Comparison of ENCODE assay signal across 8 mouse cellular contexts in the genomic region with DNA sequence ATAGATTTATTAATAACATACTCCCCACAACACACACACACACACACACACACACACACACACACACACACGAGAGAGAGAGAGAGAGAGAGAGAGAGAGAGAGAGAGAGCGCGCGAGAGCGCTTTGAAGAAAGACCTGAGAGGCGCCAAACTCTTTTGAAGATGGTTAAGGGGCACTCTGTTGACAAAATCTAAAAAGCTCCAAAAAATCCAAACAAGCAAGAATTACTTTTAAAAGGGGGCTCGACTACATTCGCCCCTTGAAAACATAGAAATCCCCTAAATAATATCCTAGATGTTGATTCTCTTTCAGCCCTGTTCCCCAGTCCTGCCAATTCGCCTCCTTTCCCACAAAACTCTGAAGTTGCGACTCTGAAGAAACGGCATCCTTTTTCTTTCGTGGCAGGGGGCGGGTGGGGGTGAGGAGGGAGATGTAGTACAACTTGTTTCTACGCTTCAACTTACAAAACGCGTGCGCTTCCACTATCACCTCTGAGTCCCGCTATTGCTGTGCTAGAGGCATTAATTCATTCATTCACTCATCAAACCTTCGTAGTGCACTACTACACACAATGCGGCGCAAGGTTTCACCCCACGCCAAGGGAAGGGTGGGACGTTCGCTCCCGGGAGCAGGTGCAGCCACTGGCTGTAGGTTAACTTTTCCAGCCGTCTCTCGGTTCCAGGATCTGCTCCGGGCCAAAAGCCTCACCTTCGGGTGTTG. TPM values are rescaled to one million over a fixed set of nuclear protein-coding genes. Genes with fewer than 3 reads are reported as not detected.
DNase-seq lines count a peak whose midpoint lies in the region; ATAC-seq lines count a peak whose summit lies in the region.

No protein-coding gene starts in this region.

- peak overlapping the region; percentile 98 for H3K4me3 ChIP-seq in embryonic facial prominence, embryonic 10.5 days
- peak overlapping the region; percentile 99 for H3K4me3 ChIP-seq in intestine, embryonic 15.5 days (replicated peaks)
- peak overlapping the region; percentile 99 for H3K4me3 ChIP-seq in neural tube, embryonic 12.5 days

- DNase-seq in retina, embryonic 14.5 days (ENCODE audit: low spot score), result peak; percentile 10
- no peak for DNase-seq in retina, postnatal 1 day
- DNase-seq in embryonic facial prominence, embryonic 10.5 days (ENCODE audit: low spot score), result no peak
- DNase-seq in layer of hippocampus, adult 9-11 months, result no peak
- no peak for DNase-seq in left cerebral cortex, postnatal 14 days (ENCODE audit: low spot score in 2 of 2)
- DNase-seq in spleen, postnatal 14 days (ENCODE audit: low spot score in 2 of 2), result no peak

- no peaks in the 10 kb centered on the region for H3K9me3 ChIP-seq in embryonic facial prominence, embryonic 10.5 days
- H3K9me3 ChIP-seq in intestine, embryonic 15.5 days, result no peaks in the 10 kb centered on the region
- H3K9me3 ChIP-seq in neural tube, embryonic 12.5 days, result no peaks in the 10 kb centered on the region

- peak overlapping the region; percentile 77 for H3K4me2 ChIP-seq in intestine, embryonic 15.5 days (replicated peaks)
- peak overlapping the region; percentile 76 for H3K4me2 ChIP-seq in neural tube, embryonic 12.5 days (replicated peaks)

- H3K9ac ChIP-seq in intestine, embryonic 15.5 days, result peak overlapping the region; percentile 77
- H3K9ac ChIP-seq in neural tube, embryonic 12.5 days, result peak overlapping the region; percentile 75

- peak overlapping the region; percentile 90 for H3K27ac ChIP-seq in embryonic facial prominence, embryonic 10.5 days (replicated peaks)
- peak overlapping the region; percentile 94 for H3K27ac ChIP-seq in intestine, embryonic 15.5 days
- peak overlapping the region; percentile 38 for H3K27ac ChIP-seq in neural tube, embryonic 12.5 days

- no peaks in the 10 kb centered on the region for H3K27me3 ChIP-seq in embryonic facial prominence, embryonic 10.5 days (replicated peaks; ENCODE audit: low read depth, poor library complexity, severe bottlenecking)
- H3K27me3 ChIP-seq in intestine, embryonic 15.5 days (replicated peaks), result no peaks in the 10 kb centered on the region
- no peaks in the 10 kb centered on the region for H3K27me3 ChIP-seq in neural tube, embryonic 12.5 days (replicated peaks)

- intact Hi-C loops in left cerebral cortex, postnatal 14 days (cut with DNase I), result no loop called here

- WGBS in embryonic facial prominence, embryonic 10.5 days, result 2% methylated on average over 29 of the region's 29 CpGs
- WGBS in intestine, embryonic 15.5 days, result under 1% methylated on average over 29 of the region's 29 CpGs
- under 1% methylated on average over 29 of the region's 29 CpGs for WGBS in neural tube, embryonic 12.5 days

- peak; percentile 56 for ATAC-seq in intestine, embryonic 15.5 days
- ATAC-seq in neural tube, embryonic 12.5 days (ENCODE audit: low FRiP score, low read depth), result peak; percentile 61

- peaks cover 1% of the 10 kb centered on the region for H3K36me3 ChIP-seq in embryonic facial prominence, embryonic 10.5 days (replicated peaks)
- no peaks in the 10 kb centered on the region; the same call in 1 of the 2 replicates for H3K36me3 ChIP-seq in intestine, embryonic 15.5 days
- no peaks in the 10 kb centered on the region for H3K36me3 ChIP-seq in neural tube, embryonic 12.5 days

- H3K4me1 ChIP-seq in embryonic facial prominence, embryonic 10.5 days, result peaks cover 28% of the 10 kb centered on the region
- peaks cover 13% of the 10 kb centered on the region; the same call in 1 of the 2 replicates for H3K4me1 ChIP-seq in intestine, embryonic 15.5 days (replicated peaks)
- peaks cover 19% of the 10 kb centered on the region for H3K4me1 ChIP-seq in neural tube, embryonic 12.5 days

RNA-seq across cellular contexts. Expression of a gene that starts 1.5 kb away (rescaled TPM):
- 8.5 and 9.1 TPM in 2 replicates for polyA plus RNA-seq in embryonic facial prominence, embryonic 10.5 days (2016; fragmentation: Nextera tagmentation; extraction: Ambion mirVana)
- 9.6 and 10.4 TPM in 2 replicates for polyA plus RNA-seq in intestine, embryonic 15.5 days (2015; fragmentation: Nextera tagmentation; extraction: Ambion mirVana)
- polyA plus RNA-seq in neural tube, embryonic 12.5 days (2016; fragmentation: Nextera tagmentation; extraction: Ambion mirVana), result 22.7 and 22.9 TPM in 2 replicates
- total RNA-seq in left cerebral cortex, postnatal 14 days (2021), result 100 to 1,000 TPM; 240 to 267 TPM

Comparison
In these comparisons a context has a peak if more than half of its experiments do, and no peak if none do; other contexts are left out.
1. H3K27ac ChIP-seq: peak in every context shown above with its lines; median percentile 94 in intestine, embryonic 15.5 days; 90 in embryonic facial prominence, embryonic 10.5 days; 38 in neural tube, embryonic 12.5 days.